Mouse (Mus musculus) right cerebral cortex, postnatal 10 days (tissue): ENCODE data around the gene Lbx2.

Experiments used
- DNase-seq, 2 experiments: peaks; one replicate each; pipeline ENCODE4 v3.0.0; 2021; ENCODE audit warnings: low spot score in 2 of 2

Gene Lbx2

GRCm38 (mm10) chr6:83108762-83109668 is 22.8 kb downstream of the Lbx2 start, which contains the start of gene Mrpl53:
TSS of gene Mrpl53 (plus strand) at chr6:83109040.
- DNase-seq, result peak; percentile 87

GRCm38 (mm10) chr6:83111510-83112136 is 25.5 kb downstream of the Lbx2 start:
- DNase-seq, result peak in 1 of 2 experiments; percentile 27

GRCm38 (mm10) chr6:83115011-83115671 is 29.0 kb downstream of the Lbx2 start, which contains the start of gene Mogs:
TSS of gene Mogs (plus strand) at chr6:83115496.
- DNase-seq, result peak; percentile 94 to 95

- peak in 1 of 2 experiments; percentile 57 for DNase-seq
Observed at GRCm38 (mm10) chr6:83115682-83116372, 29.7 kb downstream of the Lbx2 start.

DNA sequence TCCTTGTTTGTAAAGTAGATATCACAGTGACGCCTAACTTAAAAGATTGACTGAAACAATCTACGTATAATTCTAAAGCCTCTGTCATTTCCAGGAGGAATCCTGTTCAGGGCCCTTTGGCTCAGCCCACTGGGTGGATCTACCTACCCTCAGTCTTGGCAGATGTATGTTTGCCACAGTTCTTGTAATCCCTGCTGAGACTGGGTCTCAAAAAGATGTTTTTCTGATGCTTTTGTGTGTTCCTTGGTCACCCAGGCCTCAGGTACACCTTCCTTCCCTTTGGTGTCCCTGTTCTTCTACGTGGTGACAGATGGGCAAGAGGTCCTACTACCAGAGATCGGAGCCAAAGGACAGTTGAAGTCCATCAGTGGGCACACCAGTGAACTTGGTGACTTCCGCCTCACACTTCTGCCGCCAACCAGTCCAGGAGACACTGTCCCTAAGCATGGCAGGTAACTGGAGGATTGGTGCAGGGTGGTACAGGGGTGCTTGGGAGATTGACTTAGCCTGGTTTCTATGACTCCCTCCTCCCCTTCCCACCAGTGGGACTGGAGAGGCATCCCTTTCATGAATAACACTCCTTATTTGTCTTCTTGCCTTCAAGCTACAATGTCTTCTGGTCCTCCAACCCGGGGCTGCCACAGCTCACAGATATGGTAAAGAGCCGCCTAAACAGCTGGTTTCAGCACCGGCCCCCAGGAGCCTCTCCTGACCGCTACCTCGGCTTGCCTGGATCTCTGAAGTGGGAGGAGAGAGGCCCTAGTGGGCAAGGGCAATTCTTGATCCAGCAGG is 30.4 kb downstream of the Lbx2 start:
- peak in 1 of 2 experiments; percentile 34 for DNase-seq

GRCm38 (mm10) chr6:83117165-83117438 is 30.9 kb downstream of the Lbx2 start:
- peak in 1 of 2 experiments; percentile 35 for DNase-seq

DNA sequence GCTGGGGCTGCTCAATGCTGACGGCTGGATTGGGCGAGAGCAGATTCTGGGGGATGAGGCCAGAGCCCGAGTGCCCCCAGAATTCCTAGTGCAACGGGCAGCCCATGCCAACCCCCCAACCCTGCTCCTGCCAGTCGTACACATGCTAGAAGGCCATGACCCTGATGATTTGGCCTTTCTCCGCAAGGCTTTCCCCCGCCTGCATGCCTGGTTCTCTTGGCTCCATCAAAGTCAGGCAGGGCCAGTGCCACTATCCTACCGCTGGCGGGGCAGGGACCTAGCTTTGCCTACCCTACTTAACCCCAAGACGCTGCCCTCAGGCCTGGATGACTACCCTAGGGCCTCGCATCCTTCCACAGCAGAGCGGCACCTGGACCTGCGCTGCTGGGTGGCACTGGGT is 31.4 kb downstream of the Lbx2 start:
- DNase-seq, result no peak

- peak in 1 of 2 experiments; percentile 48 for DNase-seq
Observed at GRCm38 (mm10) chr6:83118369-83118768, 32.2 kb downstream of the Lbx2 start.

DNA sequence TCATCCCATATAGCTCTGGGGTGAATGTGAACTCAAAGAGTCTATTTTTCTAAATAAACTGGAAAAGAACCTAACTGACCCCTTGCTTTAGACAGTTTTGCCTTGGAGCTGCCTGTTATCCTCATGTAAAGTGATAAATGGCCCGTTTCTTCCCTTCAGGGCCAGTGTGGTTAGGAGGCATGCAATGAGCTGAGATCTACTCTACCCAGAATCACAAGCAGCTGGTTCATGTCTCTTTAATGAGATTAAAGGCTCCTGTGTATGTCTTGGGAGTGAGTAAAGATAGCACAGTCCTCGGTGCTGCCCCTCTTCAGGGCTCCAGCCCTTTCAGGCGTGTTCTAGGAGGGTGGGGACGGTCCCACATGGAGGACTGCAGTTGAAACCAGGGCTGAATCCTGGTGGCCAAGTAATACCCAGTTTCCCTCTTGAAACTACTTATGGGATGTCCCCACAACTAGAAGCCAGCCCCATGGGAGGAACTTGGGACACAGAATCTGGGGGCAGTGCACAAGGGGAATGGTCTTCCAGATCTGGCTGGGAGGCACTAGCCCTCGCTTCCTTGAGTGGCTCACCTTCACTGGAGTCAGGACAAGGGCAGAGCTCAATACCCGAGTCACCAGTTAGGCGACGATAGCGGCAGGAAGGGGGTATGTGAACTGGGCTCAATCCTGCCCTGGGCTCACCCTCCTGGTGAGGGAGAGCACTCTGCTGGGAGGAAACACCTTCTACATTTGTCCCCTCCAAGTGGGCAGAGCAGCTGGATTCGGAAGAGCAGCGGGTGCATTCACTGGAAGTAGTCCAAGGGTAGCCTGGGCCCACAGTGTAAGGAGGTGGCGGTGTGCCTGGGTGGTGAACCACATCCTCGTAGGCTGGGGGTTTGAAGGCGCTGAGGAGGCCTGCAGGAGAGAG is 32.9 kb downstream of the Lbx2 start:
- peak in 1 of 2 experiments; percentile 18 for DNase-seq

DNA sequence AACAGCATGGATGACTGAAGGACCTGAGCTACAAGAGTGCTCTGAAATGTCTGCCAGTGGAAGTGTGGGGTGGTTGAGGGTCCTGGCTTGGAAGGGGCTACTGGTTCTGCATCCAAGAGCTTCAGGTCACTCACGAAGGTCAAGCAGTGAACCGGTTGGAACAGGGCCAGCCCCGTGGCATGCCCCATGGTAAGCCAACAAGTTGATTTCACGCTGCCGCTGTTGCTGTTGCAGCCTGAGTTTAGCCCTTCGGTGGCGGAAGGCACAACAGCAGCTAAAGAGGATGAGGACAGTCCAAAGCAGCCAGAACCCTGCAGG is 33.5 kb downstream of the Lbx2 start:
- DNase-seq, result peak in 1 of 2 experiments; percentile 64

GRCm38 (mm10) chr6:83120930-83121862 is 35.0 kb downstream of the Lbx2 start, which contains the start of gene Wbp1:
TSS of gene Wbp1 (minus strand) at chr6:83121559.
- peak; percentile 97 to 100 for DNase-seq

GRCm38 (mm10) chr6:83121863-83122710 is 35.9 kb downstream of the Lbx2 start:
- DNase-seq, result peak; percentile 57 to 61

- DNase-seq, result peak in 1 of 2 experiments; percentile 25
Observed at GRCm38 (mm10) chr6:83122961-83123360, 36.8 kb downstream of the Lbx2 start.

GRCm38 (mm10) chr6:83124851-83125312 is 38.7 kb downstream of the Lbx2 start:
- peak; percentile 95 for DNase-seq

- no peak for DNase-seq
Observed at GRCm38 (mm10) chr6:83125331-83125730, 39.2 kb downstream of the Lbx2 start, which contains the start of gene Ino80b. TSS of gene Ino80b (minus strand) at chr6:83125431.

- no peak for DNase-seq
Observed at GRCm38 (mm10) chr6:83127419-83127818, 41.3 kb downstream of the Lbx2 start.

DNA sequence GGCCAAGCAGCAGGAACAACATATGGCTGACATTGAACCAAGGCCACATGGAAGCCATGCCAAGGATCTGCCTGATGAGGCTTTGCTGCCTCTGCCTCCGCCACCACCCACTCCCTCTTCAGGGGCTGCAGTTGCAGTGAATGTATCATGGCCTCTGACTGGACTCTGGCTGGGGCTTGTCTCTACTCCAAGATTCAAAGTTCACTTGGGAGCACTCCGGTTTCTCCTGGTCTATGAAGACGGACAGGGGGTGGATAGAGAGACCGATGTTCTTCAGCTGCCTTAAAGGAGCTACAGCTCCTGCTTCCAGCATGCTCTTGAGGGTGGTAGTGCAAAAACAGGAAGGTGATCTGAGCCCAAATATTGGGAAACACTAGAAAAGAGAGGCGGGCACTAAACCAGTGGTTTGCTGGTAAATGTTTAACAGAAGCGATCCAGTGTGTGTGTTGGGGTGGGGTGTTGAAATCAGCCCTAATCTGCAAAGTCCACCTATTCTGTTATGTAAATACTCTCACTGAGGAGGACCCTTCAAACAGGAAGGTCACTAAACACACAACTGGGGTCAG is 45.4 kb downstream of the Lbx2 start:
- DNase-seq, result no peak
